Mouse (Mus musculus): ENCODE results near the gene Rftn1. TPM values are rescaled to one million over a fixed set of nuclear protein-coding genes. Genes with fewer than 3 reads are reported as not detected.

The Rftn1 gene
- polyA plus RNA-seq, 2 experiments: 14.6 to 15.0 TPM

GRCm38 (mm10) chr17:49983478-49983877, 207.0 kb downstream of the Rftn1 start:
- Histone ChIP-seq H3K27me3 (ENCODE audit: control insufficient read depth, insufficient read depth, low read length) (no peaks in the 10 kb centered on the region), H3K36me3 (ENCODE audit: control insufficient read depth, insufficient read depth, low read length) (no peaks in the 10 kb centered on the region), H3K4me2 (replicated peaks; ENCODE audit: low read depth, low read length, severe bottlenecking) (no peak overlapping the region), H3K4me3 (replicated peaks; ENCODE audit: low read length) (no peak overlapping the region), H3K4me1 (ENCODE audit: control insufficient read depth, insufficient read depth, low read length) (no peaks in the 10 kb centered on the region), H3K9me3 (ENCODE audit: control insufficient read depth, low read length) (no peaks in the 10 kb centered on the region), H3K9ac (ENCODE audit: low read depth, low read length, severe bottlenecking) (no peak overlapping the region), H3K27ac (replicated peaks; ENCODE audit: low read depth, low read length) (no peak overlapping the region)
- TF ChIP-seq POLR2A (IDR thresholded peaks at IDR 0.05; ENCODE audit: borderline replicate concordance, extremely low read depth, insufficient read depth, insufficient read length): no peak
- DNase-seq (ENCODE audit: low spot score) (no peak), ATAC-seq (ENCODE audit: low FRiP score, low read depth) (no peak)
- 84% methylated on average over 5 of the region's 5 CpGs for WGBS

GRCm38 (mm10) chr17:49982611-49983390, 207.7 kb downstream of the Rftn1 start:
- 90% methylated on average over 6 of the region's 6 CpGs for WGBS
- Histone ChIP-seq H3K4me1 (ENCODE audit: control insufficient read depth, insufficient read depth, low read length) (no peaks in the 10 kb centered on the region), H3K9me3 (ENCODE audit: control insufficient read depth, low read length) (no peaks in the 10 kb centered on the region), H3K27me3 (ENCODE audit: control insufficient read depth, insufficient read depth, low read length) (no peaks in the 10 kb centered on the region), H3K36me3 (ENCODE audit: control insufficient read depth, insufficient read depth, low read length) (no peaks in the 10 kb centered on the region), H3K4me3 (replicated peaks; ENCODE audit: low read length) (no peak overlapping the region), H3K4me2 (replicated peaks; ENCODE audit: low read depth, low read length, severe bottlenecking) (no peak overlapping the region), H3K9ac (ENCODE audit: low read depth, low read length, severe bottlenecking) (no peak overlapping the region), H3K27ac (replicated peaks; ENCODE audit: low read depth, low read length) (no peak overlapping the region)
- no peak for TF ChIP-seq POLR2A (IDR thresholded peaks at IDR 0.05; ENCODE audit: borderline replicate concordance, extremely low read depth, insufficient read depth, insufficient read length)
- ATAC-seq (ENCODE audit: low FRiP score, low read depth): no peak
- no peak for DNase-seq (ENCODE audit: low spot score)

GRCm38 (mm10) chr17:49981591-49981990, 208.9 kb downstream of the Rftn1 start:
- TF ChIP-seq POLR2A (IDR thresholded peaks at IDR 0.05; ENCODE audit: borderline replicate concordance, extremely low read depth, insufficient read depth, insufficient read length): no peak
- no peaks in the 10 kb centered on the region for H3K4me1 ChIP-seq (ENCODE audit: control insufficient read depth, insufficient read depth, low read length)
- no peak overlapping the region for H3K9ac ChIP-seq (ENCODE audit: low read depth, low read length, severe bottlenecking)
- H3K9me3 ChIP-seq (ENCODE audit: control insufficient read depth, low read length): no peaks in the 10 kb centered on the region
- no peak overlapping the region for H3K4me2 ChIP-seq (replicated peaks; ENCODE audit: low read depth, low read length, severe bottlenecking)
- no peak overlapping the region for H3K4me3 ChIP-seq (replicated peaks; ENCODE audit: low read length)
- H3K27me3 ChIP-seq (ENCODE audit: control insufficient read depth, insufficient read depth, low read length): no peaks in the 10 kb centered on the region
- WGBS: 88% methylated on average over 4 of the region's 4 CpGs
- no peak for ATAC-seq (ENCODE audit: low FRiP score, low read depth)
- no peak overlapping the region for H3K27ac ChIP-seq (replicated peaks; ENCODE audit: low read depth, low read length)
- DNase-seq (ENCODE audit: low spot score): no peak
- no peaks in the 10 kb centered on the region for H3K36me3 ChIP-seq (ENCODE audit: control insufficient read depth, insufficient read depth, low read length)

- no peak for TF ChIP-seq POLR2A (IDR thresholded peaks at IDR 0.05; ENCODE audit: borderline replicate concordance, extremely low read depth, insufficient read depth, insufficient read length)
- no peak overlapping the region for H3K27ac ChIP-seq (replicated peaks; ENCODE audit: low read depth, low read length)
- H3K9me3 ChIP-seq (ENCODE audit: control insufficient read depth, low read length): no peaks in the 10 kb centered on the region
- no peak overlapping the region for H3K9ac ChIP-seq (ENCODE audit: low read depth, low read length, severe bottlenecking)
- DNase-seq (ENCODE audit: low spot score): no peak
- no peak overlapping the region for H3K4me2 ChIP-seq (replicated peaks; ENCODE audit: low read depth, low read length, severe bottlenecking)
- no peaks in the 10 kb centered on the region for H3K4me1 ChIP-seq (ENCODE audit: control insufficient read depth, insufficient read depth, low read length)
- H3K36me3 ChIP-seq (ENCODE audit: control insufficient read depth, insufficient read depth, low read length): no peaks in the 10 kb centered on the region
- WGBS: 86% methylated on average over 4 of the region's 4 CpGs
- no peak overlapping the region for H3K4me3 ChIP-seq (replicated peaks; ENCODE audit: low read length)
- no peaks in the 10 kb centered on the region for H3K27me3 ChIP-seq (ENCODE audit: control insufficient read depth, insufficient read depth, low read length)
- ATAC-seq (ENCODE audit: low FRiP score, low read depth): no peak
Observed at GRCm38 (mm10) chr17:49979761-49980285, 210.7 kb downstream of the Rftn1 start.

- H3K9me3 ChIP-seq (ENCODE audit: control insufficient read depth, low read length): no peaks in the 10 kb centered on the region
- TF ChIP-seq POLR2A (IDR thresholded peaks at IDR 0.05; ENCODE audit: borderline replicate concordance, extremely low read depth, insufficient read depth, insufficient read length): no peak
- H3K4me3 ChIP-seq (replicated peaks; ENCODE audit: low read length): no peak overlapping the region
- WGBS: 77% methylated on average over 3 of the region's 3 CpGs
- H3K4me2 ChIP-seq (replicated peaks; ENCODE audit: low read depth, low read length, severe bottlenecking): no peak overlapping the region
- ATAC-seq (ENCODE audit: low FRiP score, low read depth) (no peak), DNase-seq (ENCODE audit: low spot score) (no peak)
- H3K9ac ChIP-seq (ENCODE audit: low read depth, low read length, severe bottlenecking): no peak overlapping the region
- no peaks in the 10 kb centered on the region for H3K4me1 ChIP-seq (ENCODE audit: control insufficient read depth, insufficient read depth, low read length)
- no peaks in the 10 kb centered on the region for H3K27me3 ChIP-seq (ENCODE audit: control insufficient read depth, insufficient read depth, low read length)
- no peaks in the 10 kb centered on the region for H3K36me3 ChIP-seq (ENCODE audit: control insufficient read depth, insufficient read depth, low read length)
- no peak overlapping the region for H3K27ac ChIP-seq (replicated peaks; ENCODE audit: low read depth, low read length)
Observed at GRCm38 (mm10) chr17:49977424-49977790, 213.1 kb downstream of the Rftn1 start.

Data from limb, embryonic 14.5 days (tissue).